Mouse (Mus musculus) spleen, adult 2 months (tissue): ENCODE results near the gene Fhad1.

Experiments
- CTCF ChIP-seq: fragments of 200-500 bp; IDR thresholded peaks from 2 replicates; pipeline ENCODE4 v1.5.1; 2011; ENCODE audit warnings: mild to moderate bottlenecking, inconsistent platforms; ENCODE audit not compliant: insufficient read depth, insufficient read length, insufficient replicate concordance; ENCODE audit errors: extremely low read depth
- POLR2A ChIP-seq: fragments of 200-500 bp; IDR thresholded peaks from 2 replicates; pipeline ENCODE4 v1.6.1; 2011; ENCODE audit warnings: low read depth, low read length, inconsistent platforms

DNA sequence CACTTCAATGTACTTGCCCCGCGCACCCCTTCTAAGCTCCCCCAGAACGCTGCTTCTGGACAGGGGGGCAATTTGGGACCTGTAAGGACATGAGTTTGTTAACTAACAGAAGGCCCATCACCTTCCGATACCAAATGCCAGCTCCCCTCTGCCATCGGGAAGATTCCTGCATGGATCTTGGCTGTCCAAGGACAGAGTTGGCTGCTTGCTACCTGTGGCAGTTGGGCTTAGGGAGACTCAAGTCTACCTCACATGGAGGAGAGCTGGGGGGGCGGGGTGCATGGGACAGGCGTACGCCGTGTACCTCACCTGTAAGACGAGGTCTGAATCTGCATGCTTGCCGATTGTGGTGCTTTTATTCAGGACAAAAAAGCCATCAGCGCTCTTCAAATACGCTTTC, 3.6 kb downstream of the Fhad1 start:
- TF ChIP-seq CTCF (no peak), POLR2A (no peak)
